Mouse (Mus musculus) urinary bladder, postnatal 4 days (tissue): ENCODE data around the gene Cped1.

ENCODE experiments used
- DNase-seq, 2 experiments: peaks; one replicate each; pipeline ENCODE4 v3.0.0; 2021 to 2022; ENCODE audit warnings: low spot score in 2 of 2

Cped1 gene

DNA sequence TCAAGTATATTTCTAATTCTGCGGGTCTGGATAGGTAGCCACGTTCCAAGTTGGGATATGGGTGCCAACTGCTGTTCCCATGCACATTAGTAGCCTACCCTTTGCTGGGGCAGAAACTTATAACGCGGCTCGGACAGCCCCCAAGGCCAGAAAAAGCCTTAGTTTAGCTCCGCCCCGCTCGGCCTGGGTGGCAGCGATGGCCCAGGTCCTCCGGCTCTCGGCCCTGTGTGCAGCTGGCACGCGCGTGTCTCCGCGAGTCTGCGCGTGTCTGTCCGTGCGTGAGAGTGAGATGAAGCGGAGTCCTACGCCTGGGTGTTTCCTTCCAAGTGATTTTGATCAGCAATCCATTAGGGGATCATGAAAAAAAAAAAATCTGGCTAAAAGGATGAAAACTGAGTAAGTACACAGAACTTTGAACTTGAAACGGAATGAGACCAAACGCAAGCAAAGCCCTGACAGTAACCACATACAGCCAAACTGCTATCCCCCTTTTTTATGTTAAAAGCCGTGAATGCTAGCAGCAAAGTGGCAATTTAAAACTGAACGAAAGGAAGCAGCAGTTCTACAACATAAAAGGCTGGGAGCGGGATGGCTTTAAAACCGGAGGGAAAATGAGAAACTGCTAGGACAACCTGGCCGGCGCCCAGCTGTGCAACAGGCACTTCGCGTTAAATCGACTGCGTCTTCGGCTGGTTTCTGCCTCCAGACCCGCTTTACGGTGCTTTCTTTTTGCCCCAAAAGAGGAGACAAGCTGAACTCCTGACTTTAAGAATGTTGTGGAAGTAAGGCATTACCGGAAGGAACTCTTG, at the start of gene Cped1:
Gene Cped1 (plus strand): TSS at position 185 of the 809 bp plus-strand sequence.
- DNase-seq, result peak; percentile 46 to 72

DNA sequence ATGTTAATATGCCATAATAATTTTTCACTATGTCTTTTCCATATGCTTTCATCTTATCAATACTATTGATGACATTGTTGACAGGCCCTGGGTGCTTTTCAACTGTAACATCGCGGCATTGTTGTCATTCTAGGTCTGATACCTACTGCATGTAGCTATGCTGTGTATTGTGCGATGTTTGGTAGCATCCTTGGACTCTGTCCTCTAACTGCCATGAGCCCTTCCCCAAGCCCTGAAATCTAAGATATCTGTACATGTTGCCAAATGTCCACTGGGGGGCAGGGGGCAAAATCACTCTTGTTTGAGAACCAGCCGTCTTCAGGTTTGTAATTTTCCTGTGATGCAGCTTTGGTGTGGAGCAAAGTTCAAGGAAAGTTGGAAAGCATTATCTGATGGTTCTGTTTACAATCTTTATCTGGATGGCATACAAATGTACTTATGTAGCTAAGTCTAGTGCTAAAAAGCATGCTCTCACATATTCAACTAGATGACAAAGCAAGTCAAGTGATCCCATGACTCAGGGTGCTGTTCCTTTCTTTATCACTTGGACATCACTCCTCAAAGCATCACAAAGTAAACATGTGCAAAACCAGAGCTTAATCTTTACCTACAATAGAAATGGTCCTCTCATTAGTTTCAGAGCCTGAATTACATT, 47.6 kb upstream of the Cped1 start:
- no peak for DNase-seq

DNA sequence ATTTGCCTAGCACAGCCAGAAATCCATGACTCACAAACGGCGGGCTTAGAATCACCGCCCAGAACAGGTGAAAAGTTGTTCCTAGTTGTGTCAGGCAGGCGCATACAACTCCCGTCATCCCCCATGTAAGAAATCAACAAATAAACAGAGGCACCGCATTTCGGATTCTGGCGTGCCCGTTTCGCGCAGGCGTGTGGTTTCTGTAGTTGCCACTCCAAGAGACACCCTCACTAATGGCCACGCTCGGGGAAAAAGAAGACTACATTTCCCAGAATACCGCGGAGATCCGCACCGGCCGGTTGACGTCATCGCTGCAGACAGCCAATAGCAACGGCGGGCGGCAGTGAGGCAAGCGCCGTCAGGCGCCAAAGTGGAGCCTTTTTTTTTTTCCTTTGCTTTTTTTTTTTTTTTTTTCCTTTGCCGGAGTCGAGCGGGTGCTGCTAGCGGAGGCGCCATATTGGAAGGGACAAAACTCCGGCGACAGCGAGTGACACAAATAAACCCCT, 36.4 kb upstream of the Cped1 start, which contains the start of gene Ing3:
Gene Ing3 (plus strand): TSS at position 346 of the 506 bp plus-strand sequence.
- peak; percentile 98 for DNase-seq

DNA sequence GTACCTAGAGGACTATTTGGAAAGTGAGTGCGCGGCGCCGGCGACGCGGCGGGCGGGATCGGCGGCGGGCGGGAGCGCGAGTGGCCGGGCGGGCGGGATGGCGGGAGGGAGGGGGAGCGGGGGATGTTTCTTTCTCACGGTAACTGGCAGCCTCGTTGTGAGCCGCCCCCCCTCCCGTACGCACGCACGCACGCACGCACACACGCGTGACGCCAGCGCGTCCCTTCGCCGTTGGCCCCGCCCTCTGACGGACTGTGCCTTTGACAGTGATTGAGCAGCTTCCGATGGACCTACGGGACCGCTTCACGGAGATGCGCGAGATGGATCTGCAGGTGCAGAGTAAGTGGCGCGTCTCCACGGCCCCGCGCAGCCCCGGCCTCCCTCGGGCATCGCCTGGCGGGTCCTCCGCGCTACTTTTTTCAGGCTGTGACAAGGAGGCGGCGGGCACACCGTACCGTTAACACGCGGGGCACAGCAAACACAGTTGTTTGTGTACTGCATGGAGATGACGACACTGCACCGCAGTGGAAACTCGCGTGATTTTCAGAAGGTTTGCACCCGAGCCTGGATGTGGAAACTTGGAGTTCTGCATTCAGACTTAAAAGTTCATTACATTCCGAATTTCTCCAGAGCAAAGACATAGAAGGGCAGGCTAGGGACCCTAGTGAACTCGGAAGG, 35.8 kb upstream of the Cped1 start:
- DNase-seq, result peak; percentile 93 to 95

DNA sequence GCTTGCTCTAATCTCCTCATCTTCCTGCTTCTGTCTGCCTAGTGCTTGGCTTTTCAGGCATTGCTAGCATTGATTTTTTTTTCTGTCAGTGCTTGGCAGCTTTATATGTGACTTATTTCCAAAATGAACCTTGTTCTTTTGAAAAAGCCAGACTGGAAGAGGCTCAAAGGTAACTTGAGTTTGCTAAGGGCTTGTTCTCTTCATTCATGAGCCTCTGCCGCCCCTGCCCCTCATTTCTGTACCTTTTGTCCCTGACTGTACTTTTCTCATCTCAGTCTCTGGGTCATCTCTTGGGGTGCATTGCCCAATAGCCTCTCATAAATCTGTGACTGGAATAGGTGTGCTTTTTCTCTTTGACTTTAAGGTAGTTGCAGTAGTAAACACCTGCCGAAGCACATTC, 35.0 kb upstream of the Cped1 start:
- DNase-seq, result no peak

DNA sequence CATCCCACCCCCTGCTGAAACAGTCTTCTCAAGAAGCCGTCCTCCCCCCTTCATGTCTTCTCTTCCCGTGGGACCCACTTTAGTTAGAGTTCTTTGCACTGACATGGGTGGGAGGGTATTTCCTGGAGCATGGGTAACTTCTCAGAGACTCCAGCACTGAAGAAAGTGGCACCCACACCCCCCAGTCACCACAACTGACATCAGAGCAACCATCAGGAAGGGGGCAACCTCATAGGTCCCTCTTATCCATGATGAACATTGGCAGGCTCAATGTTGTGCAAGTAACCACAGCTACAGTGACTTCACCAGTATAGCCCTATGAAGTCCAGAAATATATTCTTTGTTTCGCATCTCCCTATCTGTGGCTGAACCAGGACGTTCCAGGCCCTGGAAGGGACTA, 30.2 kb upstream of the Cped1 start:
- no peak for DNase-seq

DNA sequence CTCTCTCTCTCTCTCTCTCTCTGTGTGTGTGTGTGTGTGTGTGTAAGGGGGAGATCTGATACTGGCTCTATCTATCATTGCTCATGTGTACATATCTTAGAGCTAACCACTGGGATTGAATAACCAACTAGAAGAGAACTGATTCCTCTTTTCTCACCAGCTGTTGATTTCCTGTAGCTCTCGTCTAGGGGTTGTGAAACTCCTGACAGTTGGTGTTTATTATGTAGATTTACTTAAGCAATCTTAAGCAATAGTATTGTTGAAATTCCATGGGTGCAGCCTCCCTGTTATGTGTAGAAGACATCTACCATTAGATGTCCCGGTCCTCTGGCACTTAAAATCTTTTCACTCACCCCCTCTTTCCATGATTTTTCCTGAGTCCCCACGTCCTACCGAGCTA, 26.8 kb upstream of the Cped1 start:
- DNase-seq, result no peak

DNA sequence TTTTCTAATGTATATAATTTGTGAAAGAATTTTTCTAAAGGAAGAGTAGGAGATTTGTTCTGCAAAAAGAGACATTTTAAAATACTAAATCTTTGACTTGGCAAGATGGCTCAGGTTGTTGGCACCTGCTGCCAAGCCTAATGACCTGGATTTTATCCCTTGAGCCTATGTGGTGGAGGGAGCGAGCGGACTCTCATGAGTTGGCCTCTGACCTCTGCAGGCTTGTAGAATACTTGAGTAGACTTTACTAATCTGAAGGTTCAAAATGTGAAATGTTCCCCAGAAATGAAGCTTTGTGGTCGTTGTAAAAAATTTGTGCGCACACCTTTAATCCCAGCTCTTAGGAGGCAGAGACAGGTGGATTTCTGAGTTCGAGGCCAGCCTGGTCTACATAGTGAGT, 25.8 kb upstream of the Cped1 start:
- DNase-seq, result no peak

DNA sequence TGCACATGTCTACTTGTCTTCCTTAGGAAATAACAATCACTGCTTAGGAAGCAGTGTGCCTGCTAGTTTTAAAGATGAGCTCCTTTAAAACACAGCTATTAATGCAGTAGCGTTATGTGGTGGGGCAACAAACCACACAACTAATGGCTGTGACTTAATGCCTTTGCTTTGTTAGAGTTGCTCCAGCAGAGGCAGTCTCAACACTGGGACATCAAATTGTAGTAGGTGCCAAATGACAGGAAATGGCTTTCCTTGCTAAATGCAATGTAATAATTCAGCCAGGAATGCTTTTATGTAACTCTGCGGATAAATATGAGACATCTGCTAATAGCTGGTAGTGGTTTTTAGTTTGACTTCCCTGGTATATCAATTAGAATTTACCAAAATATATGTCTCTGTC, 8.2 kb upstream of the Cped1 start:
- no peak for DNase-seq

DNA sequence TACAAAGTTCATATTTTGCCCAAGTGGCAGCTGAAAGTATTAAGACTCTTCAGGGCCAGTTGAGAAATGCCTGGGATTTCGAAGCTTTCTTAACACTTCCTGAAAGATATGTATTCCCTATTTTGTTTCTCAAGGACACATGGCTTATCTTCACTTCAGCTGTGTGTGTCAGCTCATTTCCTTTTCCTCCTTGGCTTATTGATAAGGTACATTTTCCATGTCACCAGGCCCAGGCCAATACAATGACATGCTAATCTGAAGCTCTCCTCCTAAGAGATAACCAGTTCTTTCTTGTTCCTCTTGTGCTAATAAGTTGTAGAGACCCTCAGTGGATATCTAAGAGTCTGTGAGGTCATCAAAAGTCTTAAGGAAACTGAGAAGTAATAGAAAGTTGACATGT, 4.6 kb upstream of the Cped1 start:
- no peak for DNase-seq

DNA sequence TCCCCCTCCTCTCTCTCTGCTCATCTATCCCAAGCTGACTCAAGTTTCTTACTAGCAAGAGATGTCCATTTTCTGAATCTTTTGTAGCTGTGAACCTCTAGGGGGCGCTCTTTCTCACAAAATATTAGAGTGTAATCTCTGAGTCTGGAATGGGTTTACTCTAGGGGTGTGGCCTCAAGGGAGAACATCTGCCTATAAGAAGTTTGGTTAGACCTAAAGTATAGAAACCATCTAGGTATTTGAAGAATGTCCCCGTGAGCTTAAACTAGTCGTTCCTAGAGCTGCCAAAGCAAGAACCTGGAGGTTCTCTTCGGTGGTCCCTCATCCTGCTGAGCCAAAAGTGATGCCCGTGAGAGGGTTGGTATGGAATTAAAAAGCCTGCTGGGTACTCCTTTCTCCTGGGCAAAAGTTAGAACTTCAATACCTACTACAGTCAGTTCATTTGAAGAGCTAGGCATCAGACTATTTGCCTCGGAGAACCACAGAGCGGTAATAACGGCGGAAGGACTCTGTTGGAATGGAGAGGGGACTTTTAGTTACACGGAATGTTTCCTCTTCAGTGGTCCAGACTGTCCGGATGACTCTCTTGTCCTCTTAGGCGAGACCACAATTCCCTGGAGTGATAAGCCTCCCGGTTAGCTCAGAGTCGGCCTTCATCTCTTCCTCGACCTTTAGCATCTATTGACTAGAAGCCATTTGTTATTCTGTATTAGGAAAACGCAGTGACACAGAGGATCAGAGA, 555 bp upstream of the Cped1 start:
- DNase-seq, result no peak

DNA sequence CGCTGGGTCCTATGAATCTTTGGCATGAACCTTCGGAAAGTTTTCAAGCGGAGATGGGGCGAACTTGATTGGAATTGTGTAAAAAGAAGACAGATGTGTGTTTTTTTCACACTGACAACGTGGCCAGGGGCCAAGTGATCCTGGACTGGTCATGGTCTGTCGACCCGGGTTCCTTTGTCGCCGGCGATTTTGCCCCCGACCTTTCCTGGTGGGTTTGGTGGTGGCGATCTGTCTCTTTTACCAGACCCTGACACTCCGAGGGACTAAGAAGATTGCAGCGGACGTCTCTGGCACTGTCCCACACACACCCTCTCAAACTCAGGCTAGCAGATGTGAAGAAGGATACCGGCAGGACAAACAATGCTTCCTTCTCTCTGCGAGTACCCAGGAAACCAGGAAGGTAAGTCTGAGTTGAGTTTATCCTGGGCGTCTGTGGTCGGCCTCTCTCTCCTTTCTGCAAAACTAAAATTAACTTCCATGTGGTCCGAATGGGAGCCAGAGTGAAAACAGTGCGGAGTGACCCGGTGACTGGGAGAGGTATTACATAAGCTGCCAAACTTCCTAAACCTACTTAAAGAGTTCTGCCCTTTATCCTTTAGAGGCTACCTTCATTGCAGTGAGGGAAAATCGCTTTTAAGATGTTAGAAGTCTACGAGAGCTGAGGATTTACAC, 1.1 kb downstream of the Cped1 start:
- DNase-seq, result no peak

DNA sequence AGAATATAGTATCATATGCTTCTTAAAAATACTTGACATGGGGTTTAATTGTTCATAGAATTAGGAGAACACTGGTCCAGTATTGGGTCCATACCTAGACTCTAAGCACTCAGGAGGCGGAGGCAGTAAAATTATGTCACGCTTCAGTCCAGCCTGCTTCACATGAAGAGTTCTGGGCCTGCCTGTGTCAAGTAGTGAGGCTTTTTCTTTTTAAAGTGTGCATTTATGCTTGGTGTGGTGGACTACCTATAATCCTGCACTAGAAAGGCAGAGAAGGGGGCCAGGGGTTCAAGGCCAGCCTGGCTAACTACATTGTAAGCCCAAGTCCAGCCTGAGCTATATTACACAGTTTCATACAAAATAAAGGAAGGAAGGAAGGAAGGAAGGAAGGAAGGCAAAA, 1.8 kb downstream of the Cped1 start:
- no peak for DNase-seq

DNA sequence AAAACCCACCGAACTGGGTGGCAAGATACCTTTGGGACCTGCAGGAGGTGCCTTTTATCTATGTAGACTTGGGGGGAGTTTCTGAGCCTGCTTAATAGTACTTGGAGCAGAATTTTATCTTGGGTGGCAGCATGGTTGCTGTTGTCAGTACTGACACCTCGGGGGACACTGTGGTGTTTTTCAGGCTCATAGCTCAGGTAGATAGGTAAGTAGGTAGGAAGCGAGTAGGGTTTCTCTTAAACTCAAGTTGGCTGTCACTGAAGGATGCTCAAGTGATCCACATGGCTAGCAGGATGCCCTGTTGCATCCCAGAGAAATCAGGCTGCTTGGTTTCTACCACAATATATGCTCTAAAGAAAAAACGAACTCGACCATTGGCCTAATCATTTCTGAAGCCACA, 2.6 kb downstream of the Cped1 start:
- DNase-seq, result no peak

DNA sequence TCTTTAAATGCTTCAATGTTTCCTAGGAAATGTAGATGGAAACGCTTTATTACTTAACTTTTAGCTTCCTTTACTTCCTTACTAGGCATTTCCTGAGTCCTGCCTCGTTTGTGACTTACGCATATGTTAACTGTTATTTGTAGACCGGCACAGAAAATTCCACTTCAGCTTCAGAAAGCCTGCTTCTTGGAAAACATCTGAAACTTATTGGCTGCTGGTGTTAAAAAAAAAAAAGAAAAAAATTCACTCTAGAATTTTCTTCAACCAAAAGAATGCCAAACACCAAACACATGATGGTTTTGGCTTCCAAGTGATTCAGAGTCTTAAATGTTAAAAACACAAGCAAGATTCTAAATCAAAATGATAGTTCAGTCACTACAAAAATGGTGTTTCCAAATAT, 3.4 kb downstream of the Cped1 start:
- no peak for DNase-seq

DNA sequence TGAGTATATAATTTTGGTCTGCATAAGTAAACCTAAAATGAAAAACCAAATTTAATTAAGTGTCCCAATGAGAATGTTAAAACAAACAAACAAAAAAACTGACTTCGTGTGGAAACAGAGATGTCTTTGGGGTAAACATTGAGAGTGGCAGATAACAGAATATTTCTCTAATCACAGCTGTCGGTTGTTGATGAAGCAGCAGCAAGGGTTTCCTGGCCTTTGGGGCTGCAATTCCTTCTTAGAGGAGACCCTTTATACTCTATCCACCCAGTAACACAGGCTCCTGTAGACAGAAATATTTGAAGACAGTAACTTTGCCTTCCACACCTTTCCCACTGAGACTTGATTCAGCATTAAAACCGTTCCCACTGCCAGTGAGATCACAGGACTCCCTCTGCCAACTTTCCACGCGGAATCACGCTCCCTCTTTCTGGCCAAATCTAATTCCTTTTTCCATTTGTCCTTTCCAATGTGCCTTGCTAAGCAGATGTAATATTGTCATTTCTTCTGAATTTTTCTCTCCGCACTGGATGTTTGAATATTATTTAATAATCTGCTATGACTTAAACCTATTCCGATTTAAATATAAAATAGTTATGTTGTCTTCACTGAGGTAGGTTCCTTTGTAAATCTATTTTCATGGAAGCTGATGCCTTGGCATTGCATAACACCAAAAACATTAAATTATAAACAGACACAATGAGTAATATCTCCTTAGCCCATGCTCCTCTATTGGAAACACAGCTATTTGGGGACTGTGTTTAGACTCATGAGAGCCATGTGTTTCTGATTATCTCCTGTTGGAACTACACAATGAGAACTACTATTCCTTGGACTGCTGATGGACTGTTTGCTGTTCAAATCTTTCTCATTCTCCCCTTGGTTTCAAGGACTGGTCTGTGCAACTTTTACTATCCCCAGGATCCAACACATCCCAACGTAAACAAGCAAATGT, 4.7 kb downstream of the Cped1 start:
- DNase-seq, result no peak

DNA sequence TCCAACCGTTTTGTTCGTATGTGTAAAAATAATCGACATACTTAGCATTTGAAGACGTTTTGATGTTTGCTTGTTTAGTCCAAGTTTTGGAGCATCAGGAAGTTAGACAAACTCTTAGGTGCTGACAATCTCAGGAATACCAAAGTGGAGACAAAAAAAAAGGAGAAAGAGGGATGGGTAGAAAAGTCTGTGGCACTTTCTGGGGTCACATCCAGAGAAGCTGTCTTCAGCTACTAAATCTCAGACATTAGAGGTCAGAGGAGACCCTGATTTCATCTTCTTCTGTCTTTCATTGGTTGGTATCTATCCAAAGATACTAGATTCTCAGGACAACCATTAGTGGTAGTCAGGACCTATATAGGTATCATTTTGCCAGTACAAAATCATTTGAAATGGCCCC, 5.4 kb downstream of the Cped1 start:
- no peak for DNase-seq

DNA sequence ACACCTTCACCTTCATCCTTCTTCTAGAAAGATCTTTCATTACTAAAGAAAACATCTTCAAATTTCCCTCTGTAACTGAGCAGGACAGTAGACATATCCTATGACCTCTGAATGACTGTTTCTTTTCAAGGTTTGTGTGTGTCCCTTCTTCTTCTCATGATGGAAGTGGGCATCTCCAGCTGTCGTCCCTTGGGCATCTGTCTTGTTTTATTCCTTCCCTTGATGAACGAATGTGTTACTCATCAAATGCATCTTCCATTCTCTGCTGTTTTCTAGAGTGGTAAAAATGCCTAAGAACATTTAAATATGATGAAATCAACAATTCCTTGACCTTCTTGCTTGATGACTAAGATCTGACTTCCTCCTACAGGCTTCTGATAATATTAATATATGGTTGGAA, 7.4 kb downstream of the Cped1 start:
- DNase-seq, result no peak

DNA sequence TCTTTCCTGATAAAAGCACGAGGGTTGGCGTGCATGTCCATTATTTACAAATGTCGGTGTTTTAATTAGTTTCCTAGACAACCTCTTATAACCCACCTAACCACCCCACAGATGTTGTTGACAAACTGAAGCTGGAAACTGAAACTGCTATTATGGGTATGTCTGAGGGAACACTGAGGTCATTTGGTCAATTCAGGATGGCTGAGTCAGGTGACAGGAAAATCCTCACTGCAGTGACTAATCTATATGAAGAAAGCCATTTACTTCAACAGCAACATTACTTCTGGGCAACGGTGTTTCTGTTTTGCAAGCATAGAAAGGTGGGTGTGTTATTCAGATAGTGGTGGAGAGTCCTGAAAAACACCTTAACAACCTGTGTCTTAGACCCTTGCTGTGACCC, 12.4 kb downstream of the Cped1 start:
- DNase-seq, result no peak

DNA sequence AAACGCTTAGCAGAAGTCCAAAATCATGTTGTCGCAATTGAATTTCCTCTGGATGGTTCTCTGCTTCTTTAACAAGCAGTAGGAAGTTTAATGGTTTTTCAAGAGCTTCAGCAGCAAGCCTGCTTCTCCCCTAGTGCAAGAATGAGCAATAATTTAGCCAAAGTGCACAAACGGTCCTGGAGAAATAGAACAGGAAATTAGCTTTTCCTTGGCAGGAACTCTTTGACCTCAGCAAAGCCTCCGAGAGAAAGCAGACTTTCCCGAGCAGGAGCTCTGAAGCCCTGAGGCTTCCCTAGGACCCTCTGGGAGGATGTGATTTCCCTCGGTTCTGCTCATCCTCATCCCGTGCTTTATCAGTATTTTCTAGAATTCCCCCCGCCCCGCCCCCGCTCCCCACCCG, 13.3 kb downstream of the Cped1 start:
- DNase-seq, result no peak
